Mouse (Mus musculus): Measurements from ENCODE around the gene Cebpg.

The Cebpg gene

GRCm38 (mm10) chr7:35025409-35026275, 30.7 kb downstream of the Cebpg start:
- DNase-seq (ENCODE audit: low read depth, low spot score): peak; percentile 82

GRCm38 (mm10) chr7:35024426-35024825, 31.9 kb downstream of the Cebpg start:
- DNase-seq (ENCODE audit: low read depth, low spot score): peak; percentile 61

GRCm38 (mm10) chr7:35023251-35023650, 33.1 kb downstream of the Cebpg start:
- no peak for DNase-seq (ENCODE audit: low read depth, low spot score)

- peak; percentile 26 for DNase-seq (ENCODE audit: low read depth, low spot score)
Observed at GRCm38 (mm10) chr7:35021365-35021764, 35.0 kb downstream of the Cebpg start.

- DNase-seq (ENCODE audit: low read depth, low spot score): no peak
Observed at GRCm38 (mm10) chr7:35015252-35015651, 41.1 kb downstream of the Cebpg start.

DNA sequence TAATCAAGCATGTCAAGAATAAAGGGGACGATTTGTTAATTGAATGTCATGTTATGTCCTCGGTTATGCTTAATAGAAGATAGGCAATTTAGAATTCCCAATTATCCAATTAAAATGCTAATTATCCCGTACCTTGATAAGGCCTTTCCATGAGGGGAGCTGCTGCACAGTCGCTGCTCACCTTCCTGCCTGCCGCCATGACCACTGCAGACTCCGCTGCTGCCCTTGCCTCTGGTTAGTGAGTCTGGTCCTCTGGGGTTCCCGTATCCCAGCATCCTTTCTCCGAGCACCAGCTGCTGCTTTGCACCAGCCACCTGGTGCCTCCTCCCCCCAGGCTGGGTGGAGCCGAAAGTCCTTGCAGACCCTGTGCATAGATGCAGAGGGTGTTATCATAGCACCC, 43.1 kb downstream of the Cebpg start:
- no peak for DNase-seq (ENCODE audit: low read depth, low spot score)

- no peak for DNase-seq (ENCODE audit: low read depth, low spot score)
Observed at GRCm38 (mm10) chr7:35006661-35007060, 49.7 kb downstream of the Cebpg start.

DNA sequence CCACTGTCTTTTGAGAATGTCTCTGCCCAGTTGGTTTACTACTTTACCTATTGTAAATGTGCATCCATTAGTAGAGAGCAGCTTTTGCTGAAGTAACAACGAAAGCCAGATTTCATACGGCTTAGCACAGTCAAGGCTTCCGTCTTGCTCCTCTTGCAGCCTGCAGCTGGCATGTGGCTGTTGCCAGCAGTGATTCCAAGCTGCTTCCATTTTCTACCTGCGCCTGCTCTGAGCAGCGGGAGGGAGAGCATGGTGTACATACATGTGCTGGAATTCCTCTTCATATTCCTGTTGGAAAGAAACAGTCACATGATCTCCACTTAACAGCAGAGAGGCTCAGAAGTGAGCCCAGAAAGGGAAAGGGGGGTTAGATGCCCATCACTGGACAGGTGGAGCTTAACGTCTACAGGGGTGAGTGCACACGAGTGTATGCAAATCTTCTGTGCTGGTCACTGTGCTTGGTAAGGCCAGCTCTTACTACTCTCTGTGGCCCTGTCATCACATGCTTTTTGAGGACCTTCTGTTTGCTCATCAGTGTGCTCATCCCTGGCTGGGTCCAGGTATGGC, 53.1 kb downstream of the Cebpg start:
- no peak for DNase-seq (ENCODE audit: low read depth, low spot score)

GRCm38 (mm10) chr7:35000839-35001238, 55.5 kb downstream of the Cebpg start:
- peak; percentile 66 for DNase-seq (ENCODE audit: low read depth, low spot score)

Data from brain, adult 2 months (tissue).